Mouse (Mus musculus) common myeloid progenitor, adult 5-6 weeks (primary cell): ENCODE data around the gene Ube2h. TPM values are rescaled to one million over a fixed set of nuclear protein-coding genes. Genes with fewer than 3 reads are reported as not detected.
"Not testable (repeated sequence)": the region's sequence is repeated elsewhere in the genome, so short reads cannot be mapped to it uniquely, and the experiment has no call there.

ENCODE experiments used
- ATAC-seq: replicated peaks from 2 replicates; pipeline ENCODE4 v1.8.0; 2016; ENCODE audit warnings: low read depth, mild to moderate bottlenecking, moderate TSS enrichment, inconsistent platforms; ENCODE audit not compliant: poor library complexity, severe bottlenecking
- total RNA-seq: library from RNA; stranded (forward); fragments of 200-1000, 187-1606 nt; gene quantifications from 2 replicates; pipeline ENCODE4 v1.2.3, GENCODE M21; 2017

Ube2h gene
- total RNA-seq, result 11.2 and 14.1 TPM in 2 replicates

DNA sequence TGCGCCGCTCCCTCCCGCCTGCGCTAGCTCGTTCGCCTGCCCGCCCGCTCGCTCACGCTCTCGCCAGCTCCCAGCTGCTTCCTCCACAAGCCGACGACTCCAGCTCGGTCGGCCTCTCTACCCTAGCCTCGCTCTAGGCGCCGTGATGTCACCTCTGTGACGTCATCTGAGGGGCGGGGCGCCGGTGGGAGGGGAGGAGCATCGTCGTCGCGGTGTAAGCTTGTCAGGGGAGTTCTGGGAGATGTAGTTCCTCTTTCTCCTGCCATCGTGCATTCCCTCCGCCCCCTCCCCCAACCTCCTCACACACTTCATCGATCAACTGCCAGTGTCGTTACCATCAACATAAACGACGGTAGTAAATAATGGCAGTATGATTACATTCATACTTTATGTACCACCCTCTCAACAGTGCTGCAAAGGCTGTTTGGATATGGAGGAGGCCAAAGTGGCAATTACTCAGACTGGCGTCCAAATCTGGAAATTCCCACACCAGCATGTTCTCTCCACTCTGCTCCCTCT, at the start of gene Ube2h:
Ube2h (minus strand) TSS at position 141 of the 519 bp plus-strand sequence.
- peak; percentile 78 for ATAC-seq

DNA sequence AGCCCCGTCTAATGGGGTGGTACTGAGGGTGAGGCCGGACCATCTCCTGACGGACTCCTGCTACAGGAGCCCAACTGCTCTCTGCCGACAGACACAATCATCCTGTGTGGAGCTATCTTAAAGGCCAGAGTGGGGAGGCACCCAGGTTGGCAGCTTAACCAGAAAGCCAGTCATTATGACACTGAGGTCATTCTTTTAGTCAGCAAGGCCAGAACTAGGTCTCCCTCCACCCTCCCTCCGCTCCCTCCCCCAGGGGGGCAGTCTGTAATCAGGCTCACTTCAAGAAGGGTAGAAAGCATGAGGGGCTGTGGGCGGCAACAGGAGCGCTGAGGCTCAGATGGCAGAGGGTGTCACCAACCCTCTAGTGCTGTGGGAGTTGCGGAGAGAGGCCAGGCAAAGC, 49.3 kb upstream of the Ube2h start:
- no peak for ATAC-seq

DNA sequence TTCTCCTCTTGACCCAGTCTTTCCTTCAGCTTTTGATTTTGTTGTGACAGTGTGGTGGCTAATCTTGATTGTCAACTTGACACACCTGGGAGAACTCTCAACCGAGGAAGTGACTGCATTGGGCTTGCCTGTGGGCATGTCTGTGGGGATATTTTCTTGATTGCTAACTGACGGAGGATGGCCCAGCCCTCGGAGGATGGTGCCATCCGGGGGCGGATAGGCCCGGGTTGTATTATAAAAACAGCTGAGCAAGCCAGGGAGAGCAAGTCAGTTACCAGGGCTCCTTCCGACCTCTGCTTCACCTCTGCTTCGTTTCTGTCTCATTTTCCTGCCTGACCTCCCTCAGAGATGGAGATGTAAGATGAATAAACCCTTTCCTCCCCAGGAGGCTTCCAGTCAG, 48.4 kb upstream of the Ube2h start:
- no peak for ATAC-seq

DNA sequence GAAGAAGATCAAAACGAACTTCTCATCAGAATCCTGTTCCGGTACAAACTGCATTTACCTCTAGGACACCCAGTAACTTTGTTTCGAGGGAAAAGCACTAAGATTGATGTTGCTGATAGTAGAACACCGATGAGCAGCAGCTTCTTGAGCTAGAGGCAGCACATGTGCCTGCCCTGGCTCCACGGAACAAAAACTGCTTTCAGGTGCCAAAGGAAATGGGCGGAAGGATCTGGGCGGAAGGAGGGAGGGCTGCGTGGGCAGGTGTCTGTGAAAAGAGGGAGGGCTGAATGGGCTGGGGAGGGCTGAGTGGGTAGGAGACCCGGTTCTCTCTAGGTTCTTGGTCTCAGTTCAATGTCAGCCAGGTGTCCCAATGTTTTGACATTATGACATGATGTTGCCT, 47.0 kb upstream of the Ube2h start:
- ATAC-seq, result no peak

DNA sequence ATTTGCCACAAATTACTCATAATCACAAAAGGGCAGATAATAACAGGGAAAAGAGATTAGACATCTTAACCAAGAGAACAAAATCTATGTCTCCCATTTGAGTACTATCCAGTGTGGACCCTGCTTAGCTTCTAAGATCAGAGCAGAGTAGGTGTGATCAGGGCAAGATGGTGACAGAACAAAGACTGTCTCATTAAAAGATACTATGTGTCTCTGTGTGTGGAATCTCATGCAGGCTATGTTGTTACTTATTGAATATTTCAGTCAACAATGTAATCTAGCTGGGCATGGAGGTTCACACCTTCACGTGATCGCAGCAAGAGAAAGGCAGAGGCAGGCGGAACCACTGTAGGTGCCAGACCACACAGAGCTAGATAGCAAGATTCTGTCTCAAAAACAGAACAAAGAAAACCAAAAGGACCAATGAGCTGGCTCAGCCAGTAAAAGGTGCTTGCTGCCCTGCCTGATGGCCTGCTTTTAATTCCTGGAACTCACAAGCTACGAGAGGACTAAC, 43.0 kb upstream of the Ube2h start:
- ATAC-seq, result no peak

DNA sequence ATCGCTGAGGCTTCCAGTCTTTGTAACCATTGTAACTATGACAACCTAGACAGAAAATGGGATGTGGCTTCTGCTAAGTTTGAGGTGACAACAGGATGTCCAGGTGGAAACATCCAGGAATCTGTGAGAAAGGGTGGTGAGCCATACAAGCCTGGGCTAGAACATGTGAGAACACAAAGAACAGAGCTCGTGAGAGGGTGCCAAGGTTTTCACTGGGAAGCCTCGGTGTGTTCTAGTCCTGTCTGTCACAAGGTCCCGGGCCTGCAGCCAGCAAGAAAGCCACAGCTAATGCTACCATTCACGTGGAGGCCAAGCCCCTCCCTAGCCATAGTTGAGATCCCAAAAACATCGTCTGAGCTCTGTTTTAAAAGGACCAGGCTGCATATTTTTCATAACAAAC, 42.4 kb upstream of the Ube2h start:
- ATAC-seq, result peak; percentile 39; the same call in 1 of the 2 replicates

DNA sequence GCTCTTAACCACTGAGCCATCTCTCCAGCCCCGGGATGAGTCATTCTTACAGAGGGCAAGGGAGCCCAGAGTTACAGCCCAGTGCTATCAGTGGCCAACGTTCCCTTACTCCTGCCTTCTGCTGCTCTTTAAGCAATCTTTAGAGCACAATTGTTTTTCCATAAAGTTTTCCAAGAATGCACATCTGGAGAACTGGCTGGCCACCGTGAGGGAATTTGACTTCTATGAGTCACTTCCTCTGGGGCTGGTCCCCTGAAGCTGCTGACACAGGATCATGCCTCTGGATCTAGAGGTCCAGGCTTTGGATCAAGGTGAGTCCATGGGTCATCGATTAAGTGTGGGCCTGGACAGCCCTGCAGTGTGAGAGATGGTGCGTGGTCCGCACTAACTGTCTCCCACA, 39.7 kb upstream of the Ube2h start:
- ATAC-seq, result no peak

DNA sequence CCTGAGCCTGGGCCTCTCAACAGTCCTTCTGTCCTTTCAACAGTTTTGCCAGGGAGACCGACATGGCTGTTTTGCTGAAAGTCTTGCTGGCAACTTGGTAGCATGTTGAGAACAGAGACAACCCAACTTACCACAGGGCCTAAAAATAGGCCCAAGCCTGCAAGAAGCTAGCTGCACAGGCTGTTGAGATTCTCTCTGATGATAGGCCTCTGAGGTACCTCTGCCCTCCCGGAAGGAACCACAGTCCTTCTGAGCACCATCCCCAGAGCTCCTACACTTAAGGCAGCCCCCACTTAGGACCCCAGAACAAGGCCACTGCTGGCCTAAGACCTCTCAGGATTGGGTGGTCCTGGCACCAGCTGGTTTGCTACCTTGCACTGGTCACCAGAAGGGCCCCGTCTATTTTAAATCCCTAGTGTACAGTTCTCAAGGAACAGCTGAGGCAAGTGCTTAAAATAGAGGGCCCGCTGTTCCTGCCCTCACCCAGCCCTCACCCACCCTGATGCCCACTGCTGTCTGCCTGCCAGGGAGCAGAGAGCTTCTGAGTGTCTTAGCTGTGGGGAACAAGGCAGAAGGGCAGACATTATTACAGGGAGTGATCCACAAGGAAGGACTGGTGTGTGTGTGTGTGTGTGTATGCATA, 36.0 kb upstream of the Ube2h start:
- ATAC-seq, result no peak

DNA sequence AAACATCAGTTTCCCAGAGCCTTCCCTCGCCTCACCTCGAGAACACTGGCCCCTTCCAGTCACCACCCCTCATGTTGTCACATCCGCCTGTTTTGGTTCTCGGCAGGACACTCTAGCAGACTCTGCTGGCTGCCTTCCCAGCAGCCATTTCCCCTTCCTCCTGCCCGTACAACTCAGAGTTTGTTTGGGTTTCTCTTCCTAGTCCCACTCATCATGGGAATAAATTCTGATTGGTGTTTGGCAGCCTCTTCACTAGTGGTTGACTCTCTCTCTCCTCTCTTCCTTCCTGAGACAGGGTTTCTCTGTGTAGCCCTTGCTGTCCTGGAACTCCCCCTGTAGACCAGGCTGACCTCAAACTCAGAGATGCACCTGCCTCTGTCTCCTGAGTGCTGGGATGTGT, 32.6 kb upstream of the Ube2h start:
- peak; percentile 95 for ATAC-seq

DNA sequence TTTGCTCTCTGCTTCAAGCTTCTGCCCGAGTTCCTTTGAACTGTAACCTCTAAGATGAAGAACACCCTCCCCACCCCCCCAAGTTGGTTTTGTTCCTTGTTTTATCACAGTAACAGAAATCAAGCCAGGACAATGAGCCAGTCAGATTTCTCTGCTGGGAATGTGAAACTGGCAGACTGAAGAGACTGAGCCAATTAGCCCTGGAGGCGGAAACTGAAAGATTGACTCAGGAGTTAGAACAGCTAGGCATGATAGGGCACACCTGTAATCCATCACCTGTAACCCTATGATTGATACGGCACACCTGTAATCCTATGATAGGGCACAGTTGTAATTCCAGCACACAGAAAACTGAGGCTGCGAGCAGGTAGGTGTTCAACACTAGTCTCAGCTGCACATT, 27.9 kb upstream of the Ube2h start:
- ATAC-seq, result no peak

DNA sequence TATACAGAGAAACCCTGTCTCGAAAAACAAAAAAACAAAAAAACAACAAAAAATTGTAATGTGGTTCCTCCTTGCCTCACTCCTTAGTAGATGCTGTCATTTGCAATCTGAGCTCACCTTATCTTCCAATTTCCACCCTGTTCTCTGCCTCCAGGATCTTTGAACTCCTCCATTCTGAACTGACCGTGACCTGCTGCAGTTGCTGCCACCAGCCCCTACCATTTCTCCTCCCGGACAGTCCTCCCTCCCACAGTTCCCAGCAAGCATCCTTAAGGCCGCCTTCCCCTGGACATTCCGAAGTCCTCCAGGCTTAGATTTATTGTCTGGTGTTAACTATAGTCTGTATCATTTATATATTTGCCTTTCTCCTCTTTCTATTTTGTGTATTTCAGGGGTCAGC, 26.4 kb upstream of the Ube2h start:
- ATAC-seq, result no peak

DNA sequence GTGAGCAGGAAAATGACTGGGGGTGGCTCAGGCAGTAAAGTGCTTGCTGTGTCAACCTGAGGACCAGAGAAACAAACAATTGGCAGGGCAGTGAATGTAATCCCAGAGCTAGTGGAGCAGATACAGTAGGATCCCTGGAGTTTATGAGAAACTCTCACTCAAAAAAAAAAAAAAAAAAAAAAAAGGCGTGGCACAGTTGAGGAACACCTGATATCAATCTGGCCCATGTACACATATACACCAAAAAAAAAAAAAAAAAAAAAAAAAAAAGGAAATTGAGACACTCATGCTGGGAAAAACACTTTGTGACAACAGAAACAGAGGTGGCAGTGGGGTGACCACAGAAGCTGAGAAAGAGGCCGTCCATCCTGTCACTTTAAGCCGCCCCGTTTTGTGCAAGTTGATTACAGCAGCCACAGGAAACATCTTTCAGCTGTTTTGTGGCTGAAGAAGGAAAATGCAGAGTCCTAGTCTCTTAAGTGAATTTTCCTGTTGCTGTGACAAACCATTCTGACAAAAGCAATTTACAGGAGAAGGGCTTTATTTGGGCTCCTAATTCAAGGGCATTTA, 21.7 kb upstream of the Ube2h start:
- peak; percentile 98 for ATAC-seq

DNA sequence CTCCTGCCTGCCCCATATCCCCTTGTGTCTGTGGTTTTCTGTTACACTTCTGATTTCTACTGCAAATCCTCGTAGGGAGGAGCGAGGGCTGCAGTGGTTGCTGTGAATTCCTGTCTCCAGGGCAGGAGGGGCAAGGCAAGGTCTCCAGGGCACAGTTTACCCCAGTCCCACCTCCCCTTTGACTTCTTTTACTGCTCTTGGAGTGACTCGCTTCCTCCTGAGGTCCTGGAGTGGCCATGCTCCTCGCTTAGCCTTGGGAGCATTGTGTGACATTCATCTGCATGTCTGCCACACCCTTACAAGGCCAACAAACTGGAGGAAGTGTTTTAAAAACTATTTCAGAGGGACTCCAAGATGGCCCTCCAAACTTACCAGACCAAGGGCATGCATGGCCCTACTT, 16.7 kb upstream of the Ube2h start:
- no peak for ATAC-seq

DNA sequence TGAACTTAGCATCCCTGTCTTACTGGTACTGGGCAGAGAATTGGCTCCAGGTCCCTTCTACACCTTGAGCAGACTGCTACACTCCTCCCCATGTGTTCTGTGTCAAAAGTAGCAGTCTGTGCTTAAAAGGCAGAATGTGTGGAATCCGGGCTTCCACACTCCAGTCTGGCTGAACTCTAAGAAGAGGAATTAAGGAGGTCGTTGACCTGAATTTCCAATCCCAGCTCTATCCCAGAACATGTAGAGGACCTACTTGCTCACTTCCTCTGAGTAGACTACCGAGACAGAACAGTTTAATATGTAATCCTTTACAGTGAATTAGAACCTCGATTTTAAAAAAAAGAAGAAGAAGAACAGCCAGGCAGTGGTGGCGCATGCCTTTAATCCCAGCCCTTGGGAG, 14.9 kb upstream of the Ube2h start:
- ATAC-seq, result no peak

DNA sequence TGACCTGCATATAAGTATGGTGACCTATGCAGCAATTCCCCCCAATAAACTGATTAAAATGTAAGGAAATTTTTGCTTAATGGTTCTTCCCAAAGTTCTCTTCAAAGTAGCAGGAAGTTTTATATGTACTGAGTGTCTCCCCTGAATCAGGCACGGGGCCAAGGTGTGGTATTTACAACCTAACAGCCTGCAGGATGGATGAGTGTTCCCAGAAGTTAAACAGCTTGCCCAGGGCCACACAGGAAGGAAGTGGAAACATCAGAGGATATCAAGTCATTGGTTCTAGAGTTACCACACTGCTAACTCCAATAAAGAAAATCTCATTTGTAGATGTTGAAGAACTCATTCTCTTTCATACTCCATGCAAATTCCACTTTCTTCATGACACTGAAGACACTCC, 7.7 kb upstream of the Ube2h start:
- no peak for ATAC-seq

DNA sequence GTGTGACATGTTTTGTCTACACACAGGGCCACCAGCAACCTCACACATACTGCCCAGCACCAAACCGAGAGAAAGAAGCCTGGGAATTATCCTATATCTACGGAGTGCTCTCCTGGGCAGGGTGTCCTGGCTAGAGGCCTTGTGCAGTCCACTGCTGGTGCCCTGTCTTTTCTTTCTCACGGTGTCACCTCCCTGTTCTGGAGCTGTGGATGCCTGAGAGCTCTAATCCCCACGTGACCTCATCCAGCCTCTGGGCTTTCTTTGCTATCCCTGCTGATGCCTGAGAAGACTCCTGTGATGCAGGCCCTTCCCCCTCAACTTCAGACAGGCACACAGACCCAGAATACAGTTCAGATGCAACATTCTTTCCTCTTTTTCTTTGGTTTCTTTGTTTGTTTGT, 4.4 kb upstream of the Ube2h start:
- no peak for ATAC-seq

DNA sequence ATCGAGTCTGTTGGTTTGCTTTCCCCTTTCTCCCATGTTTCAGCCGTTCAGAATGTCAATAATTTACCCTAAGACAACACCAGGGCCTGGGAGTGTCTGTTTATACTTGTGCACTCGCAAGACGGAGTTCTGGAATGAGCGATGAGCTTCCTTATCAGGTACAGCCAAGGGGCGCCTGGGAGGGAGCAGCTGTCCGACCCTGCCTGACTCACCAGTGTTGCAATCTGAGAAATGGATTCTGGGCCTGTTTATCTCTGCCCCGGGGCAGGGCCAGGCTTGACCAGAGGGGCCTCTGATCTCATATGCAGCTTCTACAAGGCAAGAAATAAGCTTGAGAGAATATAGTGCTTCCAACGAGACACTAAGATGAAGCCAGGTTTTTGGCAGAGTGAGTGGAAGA, 3.4 kb upstream of the Ube2h start:
- no peak; the same call in 1 of the 2 replicates for ATAC-seq

DNA sequence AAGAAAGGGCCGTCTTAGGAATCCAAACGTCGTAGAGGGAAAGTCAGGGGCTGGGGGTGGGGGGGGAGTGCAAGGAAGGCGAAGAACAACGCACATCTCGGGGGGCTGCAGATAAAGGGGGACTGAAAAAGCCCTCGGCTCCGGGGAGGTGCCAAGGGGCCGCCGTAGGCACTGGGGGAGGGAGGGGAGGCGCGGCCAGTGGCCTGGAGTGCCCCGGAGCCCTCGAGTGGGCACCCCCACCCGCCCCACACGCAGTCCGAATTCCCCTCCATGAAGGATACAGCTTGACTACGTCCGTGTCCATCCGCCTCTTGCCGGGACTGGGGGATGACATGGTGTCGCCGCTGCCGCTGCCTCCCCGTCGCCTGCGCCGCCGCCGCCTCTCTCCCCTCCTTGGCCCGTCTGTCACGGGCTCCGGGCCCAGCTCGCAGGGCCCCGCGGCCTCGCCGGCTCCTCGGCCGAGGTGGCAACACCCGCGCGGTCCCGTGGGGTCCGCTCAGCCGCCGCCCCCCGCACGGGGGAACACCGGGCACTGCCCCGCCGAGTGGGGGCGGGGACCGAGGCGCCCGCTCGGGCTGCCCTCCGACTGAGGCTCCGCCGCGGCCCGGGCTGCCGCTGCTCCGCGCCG, 454 bp downstream of the Ube2h start:
- ATAC-seq, result not testable (repeated sequence)

DNA sequence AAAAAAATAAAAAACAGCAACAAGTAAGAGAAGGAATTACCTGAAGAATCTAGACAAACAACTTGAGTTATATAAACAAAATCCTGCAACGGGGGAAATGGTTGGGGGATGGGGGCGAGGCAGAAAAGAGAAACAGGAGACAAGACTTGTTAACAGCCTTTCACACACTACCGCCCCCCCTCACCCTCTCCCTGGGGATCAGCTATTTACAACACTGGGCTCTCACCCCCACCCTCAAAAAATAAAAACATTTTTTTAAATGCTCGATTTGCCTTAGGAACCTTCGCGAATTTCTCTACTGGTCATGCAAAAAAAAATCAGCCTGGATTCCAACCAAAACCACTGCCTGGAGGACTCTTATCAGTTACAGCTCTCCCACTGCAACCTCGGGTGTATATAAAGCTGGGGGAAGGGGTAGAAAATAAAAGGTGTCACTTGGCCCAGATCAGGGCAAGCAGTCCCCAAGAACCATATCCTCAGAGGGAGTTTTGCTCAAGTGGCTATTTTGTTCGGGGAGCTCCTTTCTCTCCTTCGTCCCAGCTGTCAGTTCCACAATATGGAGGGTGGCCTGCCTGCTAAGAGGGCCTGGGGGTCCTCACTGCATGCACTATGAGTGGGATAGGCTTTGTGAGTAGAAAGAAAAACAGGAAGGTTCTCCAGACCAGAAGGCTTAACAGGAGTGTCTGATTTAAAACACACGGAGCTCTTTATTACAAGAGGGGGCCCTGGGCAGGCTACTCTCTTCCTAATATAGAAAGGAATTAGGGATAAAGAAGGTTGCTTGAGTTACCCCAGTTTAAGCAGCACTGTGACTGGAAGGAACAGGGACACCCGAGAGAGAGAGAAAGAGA, 1.3 kb downstream of the Ube2h start:
- no peak for ATAC-seq

DNA sequence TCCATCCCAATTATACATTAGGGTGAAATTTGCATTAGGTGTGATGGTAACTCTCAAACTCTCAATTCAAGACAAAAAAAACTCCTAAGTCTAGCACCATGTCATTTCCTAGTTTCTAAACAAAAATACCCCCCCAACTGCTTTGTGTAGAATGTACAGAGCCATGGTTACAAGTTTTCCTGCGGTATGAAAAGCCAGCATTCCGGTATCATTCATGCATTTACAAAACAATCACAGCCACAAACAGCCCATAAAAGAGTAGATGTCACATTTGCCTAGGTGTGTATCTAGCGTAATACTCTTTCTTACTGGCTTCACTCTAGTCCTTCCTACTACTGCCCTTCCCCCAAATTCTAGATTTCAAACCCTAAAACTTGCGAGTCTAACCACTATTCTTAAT, 2.2 kb downstream of the Ube2h start:
- no peak for ATAC-seq

DNA sequence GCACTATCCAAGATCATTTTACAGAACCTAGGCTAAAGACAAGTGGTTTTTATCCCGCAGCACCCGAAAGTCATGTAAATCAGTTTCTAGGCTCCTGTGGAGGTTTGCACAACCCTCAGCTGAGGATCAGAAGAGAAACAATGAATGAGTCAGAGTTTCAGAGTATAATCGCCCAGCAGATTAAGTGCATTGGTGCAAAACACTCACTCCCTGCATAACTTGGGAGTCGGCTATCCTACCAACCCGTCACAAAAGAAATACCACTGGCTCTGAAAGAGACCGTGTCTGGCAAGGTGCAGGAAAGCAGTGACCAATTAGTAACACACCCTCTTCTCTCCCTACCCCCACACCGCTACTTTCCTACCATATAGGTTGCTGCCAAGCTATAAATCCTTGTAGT, 3.4 kb downstream of the Ube2h start:
- no peak for ATAC-seq
